Mouse (Mus musculus) left cerebral cortex, postnatal 36 days (tissue): ENCODE data around the gene St6galnac3. TPM values are rescaled to one million over a fixed set of nuclear protein-coding genes. Genes with fewer than 3 reads are reported as not detected.

Experiments
- DNase-seq, 2 experiments: peaks; one replicate each; pipeline ENCODE4 v3.0.0; 2021 to 2022; ENCODE audit warnings: low spot score in 2 of 2, mixed read lengths in 1 of 2
- intact Hi-C: fragments of 180-260 bp; cut with DNase I; formaldehyde crosslinking; loops from one replicate; pipeline ENCODE4 v1.15.1; 2025
- total RNA-seq, 2 experiments: library from RNA; stranded (reverse); gene quantifications; 2 replicates each; pipeline ENCODE4 v1.2.3; 2021

The St6galnac3 gene
- total RNA-seq, 2 experiments from 2014 or later: 16.9 to 20.2 TPM

DNA sequence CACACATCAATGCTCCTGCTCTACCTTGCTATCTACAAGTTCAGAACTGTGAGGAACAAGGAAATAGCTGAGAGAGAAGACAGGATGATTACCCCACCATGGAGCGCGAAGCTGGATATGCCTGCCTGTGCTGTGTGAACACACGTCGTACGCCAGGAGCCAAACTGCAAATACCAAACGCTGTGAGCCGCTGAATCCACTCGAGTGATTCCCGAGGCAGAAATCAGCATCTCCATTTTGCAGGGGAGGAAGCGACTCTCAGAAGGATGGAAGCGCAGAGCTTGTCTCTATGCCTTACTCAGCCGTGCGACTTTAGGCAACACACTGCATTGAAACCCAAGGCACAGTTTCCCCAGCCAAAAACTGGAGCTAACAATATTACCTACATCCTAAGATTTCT, 114.7 kb downstream of the St6galnac3 start:
- intact Hi-C loops: no loop called here
- no peak for DNase-seq

DNA sequence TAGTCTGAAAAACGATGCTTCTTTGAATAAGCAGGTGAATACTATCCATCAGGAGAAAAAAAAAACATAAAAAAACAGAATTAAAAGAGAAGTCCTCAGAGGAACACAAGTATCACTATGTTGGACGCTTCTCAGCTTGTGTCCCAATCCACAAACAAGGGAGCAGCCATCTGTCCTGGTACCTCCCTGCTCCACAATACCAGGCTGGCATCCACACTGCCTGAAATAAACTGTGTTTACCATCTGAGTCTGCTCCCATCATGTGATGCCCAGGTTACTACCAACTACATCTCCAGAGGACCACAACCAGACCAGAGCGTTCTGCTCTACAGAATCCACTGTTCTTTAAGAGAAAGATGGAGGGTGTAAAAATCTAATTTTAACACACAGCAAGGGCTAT, 118.6 kb downstream of the St6galnac3 start:
- DNase-seq: no peak
- intact Hi-C loops: no loop called here

DNA sequence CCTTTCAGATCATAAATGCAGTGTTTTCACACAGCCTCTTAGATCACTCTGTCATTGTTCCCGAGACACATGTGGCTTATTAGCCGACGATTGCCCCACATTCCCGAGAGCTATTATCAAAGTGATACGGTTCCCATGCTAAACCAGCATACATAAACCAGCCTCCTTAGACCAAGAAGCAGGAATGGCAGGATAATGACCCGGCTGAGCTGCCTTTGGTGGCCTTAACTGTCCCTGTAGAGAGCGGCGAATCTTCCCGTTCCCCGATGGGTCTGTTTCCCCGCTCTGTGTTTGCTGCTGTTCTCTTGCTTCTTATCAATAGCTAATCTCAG, 119.2 kb downstream of the St6galnac3 start:
- intact Hi-C loops: no loop called here

DNA sequence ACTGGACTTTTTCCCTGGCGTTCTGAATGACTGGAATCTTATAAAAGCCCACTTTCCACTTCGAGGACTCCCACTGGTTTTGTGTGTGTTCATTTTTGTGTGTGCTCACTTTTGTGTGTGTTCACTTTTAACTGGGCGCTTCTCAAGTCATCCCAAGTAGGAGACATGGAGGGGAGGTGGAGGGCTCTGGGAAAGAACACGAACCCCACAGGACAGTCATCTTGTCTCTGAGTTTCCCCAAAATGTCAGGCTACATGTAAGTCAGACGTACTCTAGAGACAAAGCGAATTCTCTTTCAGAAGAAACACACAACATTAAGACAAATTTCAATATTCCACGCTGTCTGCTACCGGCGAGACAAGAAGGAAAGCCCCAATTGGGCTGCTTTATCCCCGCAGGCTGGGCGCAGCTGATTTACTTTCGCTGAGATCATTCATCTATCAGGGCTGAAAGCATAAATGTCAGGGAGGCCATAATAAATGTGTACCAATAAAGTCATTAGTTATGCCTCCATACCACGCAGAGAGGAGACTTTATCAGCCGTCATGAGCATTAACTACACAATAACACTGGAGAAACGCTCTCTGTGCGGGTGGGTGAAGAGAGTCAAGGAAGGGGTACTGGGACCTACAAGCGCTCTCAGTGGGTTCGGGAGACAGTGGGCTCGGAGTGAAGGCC, 119.7 kb downstream of the St6galnac3 start:
- no peak for DNase-seq
- intact Hi-C loops: no loop called here

More for the DNA sequence above, 119.2 kb downstream of the St6galnac3 start:
- no peak for DNase-seq

DNA sequence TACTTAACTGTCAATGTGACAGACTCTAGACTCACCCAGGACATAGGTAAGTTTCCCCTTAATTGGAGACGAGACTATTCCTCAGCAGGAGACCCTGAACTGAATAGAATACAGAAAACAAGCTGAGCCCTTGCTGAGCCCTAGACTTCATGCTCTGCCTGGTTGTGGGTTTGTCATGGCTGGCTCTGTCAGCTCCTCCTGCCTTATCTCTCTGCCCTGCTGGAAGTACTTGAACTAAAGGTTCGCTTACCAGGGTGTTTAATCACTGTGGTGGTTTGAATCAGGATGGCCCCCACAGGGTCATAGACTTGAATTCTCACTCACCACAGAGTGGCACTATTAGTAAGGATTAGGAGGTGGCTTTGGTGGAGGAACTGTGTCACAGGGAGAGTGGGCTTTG, 125.8 kb downstream of the St6galnac3 start:
- no peak for DNase-seq
- intact Hi-C loops: no loop called here

DNA sequence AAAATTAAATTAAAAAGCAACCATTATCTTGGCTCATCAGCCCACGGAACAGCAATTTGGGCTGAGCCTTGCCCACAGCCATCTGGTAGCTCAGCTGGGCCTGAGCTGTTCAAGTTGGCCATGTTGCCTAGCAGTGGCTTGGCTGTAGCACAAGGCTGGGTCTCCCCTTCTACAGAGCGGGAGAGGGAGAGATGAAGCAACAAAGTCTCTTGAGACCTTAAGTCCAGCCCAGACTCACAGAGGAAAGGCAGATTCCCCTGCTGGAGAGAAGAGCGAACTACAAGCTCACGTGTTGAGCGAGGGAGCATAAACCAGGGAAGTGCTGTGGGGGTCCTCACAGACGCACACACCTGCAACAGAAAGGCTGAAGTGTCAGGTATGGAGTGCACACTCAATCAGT, 126.3 kb downstream of the St6galnac3 start:
- DNase-seq: no peak
- intact Hi-C loops: no loop called here

GRCm38 (mm10) chr3:153594531-153594930, 130.4 kb downstream of the St6galnac3 start:
- intact Hi-C loops: no loop called here
- no peak for DNase-seq

DNA sequence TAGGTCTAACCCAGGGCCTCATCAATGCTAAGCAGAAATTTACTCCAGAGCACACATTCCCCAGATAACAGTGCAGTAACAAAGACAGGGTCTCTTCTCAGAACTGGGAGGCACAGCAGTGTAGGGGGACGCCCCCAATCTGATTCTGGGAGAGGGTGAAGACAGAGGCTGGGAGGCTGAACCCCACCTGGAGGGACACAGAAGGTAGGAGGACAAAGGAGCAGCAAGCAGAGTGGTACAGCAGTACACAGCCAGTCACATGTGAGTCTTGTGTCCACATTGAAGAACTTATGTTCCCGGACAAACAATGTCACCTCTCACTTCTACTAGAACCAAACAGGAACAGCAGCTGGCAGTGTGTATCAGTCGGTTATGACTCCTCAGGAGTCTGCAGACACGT, 131.0 kb downstream of the St6galnac3 start:
- intact Hi-C loops: no loop called here
- DNase-seq: no peak

GRCm38 (mm10) chr3:153593103-153593502, 131.9 kb downstream of the St6galnac3 start:
- intact Hi-C loops: no loop called here
- DNase-seq: no peak

- no peak for DNase-seq
- intact Hi-C loops: no loop called here
These were observed 137.4 kb downstream of the St6galnac3 start for GRCm38 (mm10) chr3:153587594-153587993.

DNA sequence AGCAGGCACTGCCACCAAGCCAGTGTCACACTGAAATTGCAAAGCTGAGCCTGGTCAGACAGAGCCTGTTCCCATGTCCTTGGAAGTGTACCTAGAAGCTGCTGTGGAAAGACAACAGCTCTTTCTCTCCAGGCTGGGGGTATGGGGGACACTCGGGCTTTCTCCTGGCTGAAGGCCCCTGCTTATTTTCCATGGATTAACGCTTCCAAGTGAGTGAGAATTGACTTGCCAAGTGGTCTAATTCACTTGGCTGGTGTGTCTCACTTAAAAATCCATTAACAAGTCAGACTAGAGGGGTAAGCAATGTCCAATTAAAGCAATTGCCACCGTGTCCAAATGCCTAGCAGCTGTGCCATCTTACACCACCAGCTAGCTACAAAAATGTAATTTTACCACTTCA, 140.1 kb downstream of the St6galnac3 start:
- DNase-seq: no peak
- intact Hi-C loops: no loop called here

GRCm38 (mm10) chr3:153582065-153582464, 142.9 kb downstream of the St6galnac3 start:
- intact Hi-C loops: no loop called here
- no peak for DNase-seq

DNA sequence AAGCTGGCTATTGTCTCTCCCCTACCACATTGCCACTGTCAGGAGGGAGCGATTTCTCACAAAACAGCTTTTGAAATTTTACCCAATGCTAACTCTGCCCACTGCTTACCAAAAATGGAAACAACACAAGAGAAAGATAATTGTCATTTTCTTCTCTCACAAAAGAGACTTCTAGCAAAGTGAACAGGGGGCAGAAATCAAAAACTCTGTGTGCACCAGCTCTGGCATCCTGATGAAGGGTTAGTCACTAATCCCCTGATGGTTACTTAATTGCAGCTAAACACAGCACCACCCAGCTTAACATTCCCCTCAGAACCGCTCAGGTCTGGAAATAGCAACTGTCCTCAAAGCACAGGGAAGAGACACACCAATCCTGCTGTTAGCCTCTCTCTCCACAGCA, 144.3 kb downstream of the St6galnac3 start:
- peak; percentile 26 to 39 for DNase-seq
- intact Hi-C loops: no loop called here

DNA sequence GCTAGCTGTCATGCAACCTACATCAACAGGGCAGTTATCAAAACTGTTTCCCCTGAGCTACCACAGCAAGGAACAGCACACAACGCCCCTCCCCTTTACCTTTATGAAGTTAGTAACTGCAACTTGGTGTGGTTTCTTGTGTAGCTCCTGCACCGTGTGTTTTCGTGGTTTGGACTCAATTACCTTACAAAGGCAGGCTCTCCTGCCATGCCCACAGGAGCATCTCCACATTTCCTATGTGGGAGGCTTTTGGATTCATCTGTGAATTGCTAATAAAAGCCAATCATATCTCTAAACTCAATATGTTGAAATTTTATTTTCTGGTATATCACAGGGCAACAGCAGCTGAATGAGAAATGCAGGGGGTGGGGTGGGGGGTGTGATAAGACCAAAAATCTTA, 144.8 kb downstream of the St6galnac3 start:
- intact Hi-C loops: no loop called here
- no peak for DNase-seq

DNA sequence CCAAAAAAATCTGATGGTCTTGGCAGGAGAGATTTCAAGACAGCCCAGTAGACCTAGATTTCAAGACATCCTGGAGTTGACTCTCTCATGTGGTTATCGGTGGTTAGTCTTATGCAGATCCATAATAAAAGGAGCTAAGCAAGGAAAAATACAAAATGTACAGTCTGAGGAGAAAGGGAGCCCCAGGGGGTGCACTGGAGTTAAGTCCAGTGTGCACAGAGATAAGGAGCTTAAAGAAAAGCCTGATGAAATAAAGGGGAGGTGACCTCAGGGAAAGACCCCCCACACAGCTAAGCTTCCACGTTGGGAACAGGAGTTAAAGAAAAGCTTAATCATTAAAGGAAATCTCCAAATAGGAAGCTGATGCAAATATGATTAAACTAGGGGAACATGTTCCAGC, 147.7 kb downstream of the St6galnac3 start:
- DNase-seq: no peak
- intact Hi-C loops: loop anchor here (10.0 kb wide), 2 partner anchors 312 to 602 kb away; no protein-coding TSS in a partner anchor

- intact Hi-C loops: loop anchor here (10.0 kb wide), 2 partner anchors 306 to 596 kb away; no protein-coding TSS in a partner anchor
- DNase-seq: peak; percentile 70 to 79
These were observed 153.8 kb downstream of the St6galnac3 start for GRCm38 (mm10) chr3:153571152-153571551.

DNA sequence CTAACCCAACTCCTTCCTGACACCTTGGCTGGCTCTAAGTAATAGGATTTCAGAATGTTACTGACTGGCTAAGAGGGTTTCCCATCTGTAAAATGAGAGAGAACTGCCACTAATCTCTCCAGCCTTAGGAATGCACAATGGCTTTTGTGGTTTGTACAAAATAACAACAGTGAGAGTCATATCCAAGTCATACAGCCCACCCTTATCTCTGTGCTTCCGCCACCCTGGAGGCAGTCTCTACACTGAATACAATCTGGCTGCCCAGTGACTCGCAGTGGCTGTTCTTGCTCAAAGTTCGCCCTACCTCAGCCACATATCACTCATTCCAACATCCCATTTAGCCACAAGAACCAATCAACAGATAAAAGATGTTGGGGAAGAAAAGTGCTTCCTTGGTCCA, 156.2 kb downstream of the St6galnac3 start:
- intact Hi-C loops: loop anchor here (10.0 kb wide), 1 partner anchor 774 kb away; no protein-coding TSS in a partner anchor
- no peak for DNase-seq

DNA sequence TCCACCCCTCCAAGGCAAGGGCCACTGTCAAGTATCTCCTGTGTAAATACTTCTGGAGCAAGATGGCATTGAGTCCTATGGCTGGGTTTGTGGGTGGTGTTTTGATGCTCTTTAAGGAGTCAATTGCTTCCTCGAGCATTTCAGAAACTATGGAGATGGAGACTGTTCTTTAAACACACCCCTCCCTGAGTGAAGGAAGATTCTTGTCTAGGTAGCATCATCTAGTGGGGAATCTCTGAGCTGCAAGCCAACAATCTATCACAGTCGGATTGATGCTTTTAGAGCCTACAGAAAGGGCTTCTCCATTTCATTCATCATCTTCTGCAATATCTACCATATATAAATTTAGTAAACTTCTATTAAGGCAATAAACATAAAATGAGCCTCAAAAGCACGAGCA, 157.1 kb downstream of the St6galnac3 start:
- intact Hi-C loops: loop anchor here (10.0 kb wide), 1 partner anchor 773 kb away; no protein-coding TSS in a partner anchor

GRCm38 (mm10) chr3:153567512-153567911, 157.5 kb downstream of the St6galnac3 start:
- intact Hi-C loops: loop anchor here (10.0 kb wide), 1 partner anchor 773 kb away; no protein-coding TSS in a partner anchor
- DNase-seq: no peak

More for the DNA sequence above, 157.1 kb downstream of the St6galnac3 start:
- DNase-seq: peak in 1 of 2 experiments; percentile 28

DNA sequence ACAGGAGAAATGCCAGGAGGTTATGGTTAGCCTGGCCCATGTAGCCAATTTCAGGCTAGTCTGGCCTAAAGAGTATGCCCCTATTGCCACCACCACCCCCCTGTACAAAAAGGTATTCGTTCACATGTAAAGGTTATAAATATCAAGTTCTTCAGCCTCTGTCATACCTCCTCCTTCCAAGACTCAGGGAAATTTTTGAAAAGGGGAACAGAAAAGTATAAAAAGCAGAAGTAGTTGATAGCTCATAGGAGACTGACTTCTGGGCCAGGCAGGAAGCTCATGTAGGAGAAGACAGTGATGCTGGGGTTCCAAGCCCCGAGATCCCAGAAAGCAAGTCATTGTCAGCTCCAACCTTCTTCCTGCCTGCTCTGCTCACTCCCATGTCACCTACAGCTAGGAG, 158.9 kb downstream of the St6galnac3 start:
- no peak for DNase-seq
- intact Hi-C loops: loop anchor here (10.0 kb wide), 1 partner anchor 771 kb away; no protein-coding TSS in a partner anchor

DNA sequence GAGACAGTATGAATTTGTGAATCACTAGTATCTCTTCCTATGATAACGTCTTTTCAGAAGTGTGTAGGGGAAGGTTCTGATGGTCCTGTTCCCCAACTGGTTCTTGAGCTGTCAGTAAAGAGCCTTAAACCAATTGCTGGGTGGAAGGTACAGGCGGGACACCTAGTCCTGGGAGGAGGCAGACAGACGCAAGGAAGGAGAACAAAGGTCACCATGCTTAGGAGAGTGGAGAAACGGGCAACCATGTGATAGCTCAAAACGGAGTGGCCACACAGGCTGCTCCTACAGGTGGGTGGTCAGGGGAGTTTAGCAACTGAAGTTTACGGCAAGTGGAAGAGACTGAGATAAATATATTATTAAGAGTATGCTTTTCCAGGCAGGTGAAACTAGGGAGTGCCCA, 164.1 kb downstream of the St6galnac3 start:
- intact Hi-C loops: loop anchor here (10.0 kb wide), 1 partner anchor 766 kb away; no protein-coding TSS in a partner anchor
- DNase-seq: no peak
